8 mouse cellular contexts compared by ENCODE assay signal in the genomic region with DNA sequence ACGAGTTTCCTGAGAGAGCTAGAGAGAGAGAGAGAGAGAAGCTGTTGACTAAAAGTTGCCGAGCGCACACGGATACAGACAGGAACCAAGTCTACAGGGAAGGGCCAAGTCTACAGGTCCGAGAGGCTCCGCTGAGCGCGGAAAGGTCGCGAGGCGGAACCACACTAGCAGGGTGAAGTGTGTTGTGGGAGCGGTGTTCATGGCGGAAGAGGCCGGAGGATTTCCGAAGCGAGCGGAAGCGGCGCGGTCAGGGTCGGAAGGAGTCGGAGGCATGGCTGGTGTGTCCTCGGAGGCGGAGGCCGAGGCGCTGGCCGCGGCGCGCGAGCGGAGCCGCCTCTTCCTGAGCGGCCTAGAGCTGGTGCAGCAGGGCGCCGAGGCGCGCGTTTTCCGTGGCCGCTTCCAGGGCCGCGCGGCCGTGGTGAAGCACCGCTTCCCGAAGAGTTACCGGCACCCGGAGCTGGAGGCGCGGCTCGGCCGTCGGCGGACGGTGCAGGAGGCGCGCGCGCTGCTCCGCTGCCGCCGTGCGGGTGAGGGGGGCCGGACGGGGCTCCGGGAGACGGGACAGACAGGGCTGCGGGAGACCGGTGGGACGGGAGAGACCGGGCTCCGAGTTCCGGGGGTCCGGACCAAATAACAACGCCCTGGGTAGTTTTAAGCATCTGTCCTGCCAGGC. TPM values are rescaled to one million over a fixed set of nuclear protein-coding genes. Genes with fewer than 3 reads are reported as not detected.
DNase-seq lines count a peak whose midpoint lies in the region; ATAC-seq and TF ChIP-seq lines count a peak whose summit lies in the region.
"Not testable (repeated sequence)": the region's sequence is repeated elsewhere in the genome, so short reads cannot be mapped to it uniquely, and the experiment has no call there.

No protein-coding gene starts in this region.

- not testable (repeated sequence) for H3K4me1 ChIP-seq in ES-E14 (ENCODE audit: control insufficient read depth in 2 of 2, insufficient read depth in 2 of 2, low read length in 2 of 2, poor library complexity in 1 of 2)
- H3K4me1 ChIP-seq in forebrain, embryonic 16.5 days (replicated peaks; ENCODE audit: control insufficient read depth, insufficient read depth, low read length), result peaks cover 19% of the 10 kb centered on the region
- H3K4me1 ChIP-seq in lung, embryonic 16.5 days (replicated peaks; ENCODE audit: control insufficient read depth, insufficient read depth, low read length), result peaks cover 11% of the 10 kb centered on the region

- ATAC-seq in forebrain, embryonic 16.5 days, result peak; percentile 93
- ATAC-seq in lung, embryonic 16.5 days (ENCODE audit: low read depth), result peak; percentile 96

- peak overlapping the region; percentile 71 for H3K4me2 ChIP-seq in forebrain, embryonic 16.5 days (ENCODE audit: low read length)
- H3K4me2 ChIP-seq in lung, embryonic 16.5 days (ENCODE audit: low read depth, low read length), result peak overlapping the region; percentile 53

- intact Hi-C loops in heart, postnatal 36 days (cut with DNase I), result not testable (repeated sequence)

- peaks cover 16% of the 10 kb centered on the region for H3K36me3 ChIP-seq in ES-E14 (ENCODE audit: control insufficient read depth, insufficient read depth, low read length, poor library complexity, severe bottlenecking)
- peaks cover 15% of the 10 kb centered on the region for H3K36me3 ChIP-seq in forebrain, embryonic 16.5 days (ENCODE audit: control insufficient read depth, insufficient read depth)
- H3K36me3 ChIP-seq in lung, embryonic 16.5 days (ENCODE audit: control insufficient read depth, insufficient read depth, low read length), result not testable (repeated sequence)

- H3K27me3 ChIP-seq in forebrain, embryonic 16.5 days (replicated peaks; ENCODE audit: control insufficient read depth, insufficient read depth, low read length); lung, embryonic 16.5 days (ENCODE audit: control insufficient read depth, insufficient read depth, low read depth, low read length): not testable (repeated sequence)

- WGBS in forebrain, embryonic 16.5 days, result under 1% methylated on average over 67 of the region's 76 CpGs
- WGBS in lung, embryonic 16.5 days, result under 1% methylated on average over 59 of the region's 76 CpGs

- peak; percentile 67 for DNase-seq in ES-E14 (ENCODE audit: low read depth, low spot score)
- peak; percentile 80 to 87 for DNase-seq in cerebellum, adult 18-20 months
- DNase-seq in heart, postnatal 36 days, result peak; percentile 88 to 89
- peak; percentile 64 to 79 for DNase-seq in layer of hippocampus, adult 8-10 months (ENCODE audit: low spot score in 2 of 2)
- peak; percentile 73 for DNase-seq in ovary, adult 18-20 months (ENCODE audit: low spot score)
- peak; percentile 78 for DNase-seq in thymus, postnatal 0 days (ENCODE audit: low spot score)

- H3K27ac ChIP-seq in ES-E14 (ENCODE audit: insufficient read depth, low read depth, low read length, poor library complexity, severe bottlenecking), result not testable (repeated sequence)
- H3K27ac ChIP-seq in forebrain, embryonic 16.5 days (ENCODE audit: low read length), result peak overlapping the region; percentile 44
- peak overlapping the region; percentile 54 for H3K27ac ChIP-seq in lung, embryonic 16.5 days (ENCODE audit: low read length)

- peak overlapping the region; percentile 75 to 90 for H3K4me3 ChIP-seq in ES-E14 (ENCODE audit: insufficient read depth in 1 of 2, low read depth in 1 of 2, low read length in 2 of 2, poor library complexity in 1 of 2, severe bottlenecking in 1 of 2)
- H3K4me3 ChIP-seq in forebrain, embryonic 16.5 days (replicated peaks; ENCODE audit: low read length), result peak overlapping the region; percentile 74
- peak overlapping the region; percentile 72 for H3K4me3 ChIP-seq in lung, embryonic 16.5 days (ENCODE audit: low read length)

- in situ Hi-C loops in ES-E14 (cut with MboI; ENCODE audit: low sequenced_read_pairs in 2 of 2, unreplicated experiment in 2 of 2), result loop anchor here in 1 of 2 experiments (25.0 kb wide), 1 partner anchor 206 kb away; no protein-coding TSS in a partner anchor

- H3K9ac ChIP-seq in ES-E14 (ENCODE audit: insufficient read depth, low read depth, low read length, poor library complexity, severe bottlenecking), result peak overlapping the region; percentile 96
- H3K9ac ChIP-seq in forebrain, embryonic 16.5 days (replicated peaks; ENCODE audit: low read depth, low read length), result peak overlapping the region; percentile 78
- H3K9ac ChIP-seq in lung, embryonic 16.5 days (ENCODE audit: low read length), result peak overlapping the region; percentile 83

- H3K9me3 ChIP-seq in ES-E14 (ENCODE audit: control insufficient read depth, insufficient read depth, low read depth, low read length); forebrain, embryonic 16.5 days (ENCODE audit: control insufficient read depth, low read length); lung, embryonic 16.5 days (ENCODE audit: control insufficient read depth, low read length): not testable (repeated sequence)

TF ChIP-seq in ES-E14, 5 proteins besides CTCF, POLR2A, EP300 and RAD21:
- TF ChIP-seq HCFC1 (IDR thresholded peaks at IDR 0.05; ENCODE audit: borderline replicate concordance, insufficient read depth, low read length), result peak; percentile 88

RNA-seq across cellular contexts. Expression of gene Trp53rkb, which starts 1.3 kb away (rescaled TPM):
- 10.5 and 11.1 TPM in 2 replicates for total RNA-seq in ES-E14 (2012; rRNA removed)
- 8.7 and 9.0 TPM in 2 replicates for polyA plus RNA-seq in forebrain, embryonic 16.5 days (2015; fragmentation: Nextera tagmentation; extraction: Ambion mirVana)
- 1 to 10 TPM; 1.6 to 2.4 TPM for total RNA-seq in heart, postnatal 36 days (2021)
- 1 to 10 TPM; 4.9 to 7.6 (median 6.4) TPM for total RNA-seq in layer of hippocampus, adult 8-10 months (2022)
- 5.2 and 5.8 TPM in 2 replicates for polyA plus RNA-seq in lung, embryonic 16.5 days (2015; fragmentation: Nextera tagmentation; extraction: Ambion mirVana)
- polyA plus RNA-seq in thymus, postnatal 0 days (2015; fragmentation: Nextera tagmentation; extraction: Ambion mirVana), result 9.3 and 9.4 TPM in 2 replicates

RNA-seq across cellular contexts. Expression of gene Arfgef2, which starts 11.7 kb away (rescaled TPM):
- 23.6 and 24.2 TPM in 2 replicates for total RNA-seq in ES-E14 (2012; rRNA removed)
- polyA plus RNA-seq in forebrain, embryonic 16.5 days (2015; fragmentation: Nextera tagmentation; extraction: Ambion mirVana), result 3.2 and 3.4 TPM in 2 replicates
- 10 to 100 TPM; 42.0 to 44.1 TPM for total RNA-seq in heart, postnatal 36 days (2021)
- total RNA-seq in layer of hippocampus, adult 8-10 months (2022), result 10 to 100 TPM; 53.3 to 68.8 (median 61.6) TPM
- 5.8 and 6.1 TPM in 2 replicates for polyA plus RNA-seq in lung, embryonic 16.5 days (2015; fragmentation: Nextera tagmentation; extraction: Ambion mirVana)
- 5.6 and 6.2 TPM in 2 replicates for polyA plus RNA-seq in thymus, postnatal 0 days (2015; fragmentation: Nextera tagmentation; extraction: Ambion mirVana)
